Mouse (Mus musculus): ENCODE results near the gene Alkbh3. TPM values are rescaled to one million over a fixed set of nuclear protein-coding genes. Genes with fewer than 3 reads are reported as not detected.

Alkbh3 gene
- total RNA-seq, 1 experiment from 2014 or later, result 48.8 TPM

- no peak for DNase-seq
These were observed 14.4 kb downstream of the Alkbh3 start, which contains the start of gene Gm27027 for GRCm38 (mm10) chr2:93996254-93996653. Gene Gm27027, minus strand, starts transcription at chr2:93996354.

DNA sequence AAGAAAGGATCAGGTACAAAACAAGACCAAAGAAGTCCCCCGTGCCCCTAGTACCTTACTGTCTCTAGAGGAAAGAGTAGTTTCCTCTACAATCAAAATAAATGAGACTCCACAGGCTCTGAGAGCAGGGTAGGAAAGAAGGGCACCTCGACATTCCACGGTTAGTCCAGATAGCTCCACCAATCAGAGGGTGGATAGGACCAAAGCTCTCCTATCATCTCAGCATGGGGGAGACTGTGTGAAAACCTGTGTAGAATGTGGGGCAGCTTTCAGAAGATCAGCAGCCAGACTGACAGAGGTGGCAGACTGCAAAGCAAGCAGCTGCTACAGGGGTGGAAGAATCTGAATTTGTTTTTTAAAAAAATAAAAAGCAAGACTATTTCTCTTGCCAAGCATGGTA is 17.8 kb downstream of the Alkbh3 start:
- DNase-seq, result no peak

- DNase-seq, result peak; percentile 29
These were observed 18.3 kb downstream of the Alkbh3 start for GRCm38 (mm10) chr2:93992259-93992658.

DNA sequence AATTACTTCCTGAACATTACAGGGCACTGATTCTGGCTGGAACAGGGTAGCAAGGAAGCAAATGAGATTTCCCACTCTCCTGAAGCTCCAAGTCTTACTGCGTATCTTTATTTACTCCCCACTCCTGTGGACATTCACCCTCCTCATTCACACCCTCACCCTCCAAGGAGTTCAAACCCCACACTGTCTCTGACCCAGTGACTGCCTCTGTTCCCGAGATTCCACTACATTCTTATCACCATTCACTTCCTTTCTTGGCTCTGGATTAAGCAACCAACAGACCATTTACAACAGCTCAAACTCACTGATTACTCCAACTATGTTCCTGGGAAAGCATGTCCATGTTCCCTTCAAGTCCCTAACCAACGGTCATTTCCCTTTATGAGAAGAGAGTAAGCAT is 19.3 kb downstream of the Alkbh3 start:
- no peak for DNase-seq

GRCm38 (mm10) chr2:93988440-93988839 is 22.2 kb downstream of the Alkbh3 start:
- no peak for DNase-seq

DNA sequence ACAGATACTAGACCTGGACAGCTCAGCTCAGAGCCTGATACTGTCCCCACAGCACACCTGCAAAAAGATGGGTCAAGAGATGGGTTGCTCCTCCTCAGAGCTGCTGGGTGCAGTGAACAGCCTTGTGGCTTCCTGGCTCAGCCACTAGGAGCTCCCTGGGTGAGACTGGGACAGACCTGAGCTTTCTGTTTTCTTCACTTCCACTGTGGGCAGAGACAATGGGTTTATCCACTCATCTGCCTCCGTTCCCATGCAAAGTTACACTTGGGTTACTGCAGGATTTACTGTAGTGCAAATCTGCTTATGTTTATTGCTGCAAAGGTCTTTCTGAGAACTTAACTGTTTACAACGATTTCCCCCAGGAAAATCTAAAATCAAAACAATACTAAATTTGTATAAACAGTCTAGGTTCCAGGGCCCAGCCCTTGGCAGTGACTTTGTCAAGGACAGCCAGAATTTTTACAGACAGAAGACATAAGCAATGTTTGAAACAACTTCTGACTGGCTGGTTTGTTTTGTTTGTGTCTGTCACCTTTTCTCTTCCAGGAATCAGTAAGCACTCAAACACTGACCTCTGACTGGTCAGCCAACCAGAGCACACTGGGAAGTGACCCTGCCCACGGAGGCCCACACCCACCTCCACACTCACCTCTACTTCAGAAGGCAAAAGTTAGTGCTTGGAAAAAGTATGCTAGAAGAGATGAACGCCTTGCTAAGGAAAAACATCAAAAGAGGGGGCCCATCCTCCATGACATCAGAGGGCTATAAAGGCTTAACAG is 28.0 kb downstream of the Alkbh3 start:
- no peak for DNase-seq

DNA sequence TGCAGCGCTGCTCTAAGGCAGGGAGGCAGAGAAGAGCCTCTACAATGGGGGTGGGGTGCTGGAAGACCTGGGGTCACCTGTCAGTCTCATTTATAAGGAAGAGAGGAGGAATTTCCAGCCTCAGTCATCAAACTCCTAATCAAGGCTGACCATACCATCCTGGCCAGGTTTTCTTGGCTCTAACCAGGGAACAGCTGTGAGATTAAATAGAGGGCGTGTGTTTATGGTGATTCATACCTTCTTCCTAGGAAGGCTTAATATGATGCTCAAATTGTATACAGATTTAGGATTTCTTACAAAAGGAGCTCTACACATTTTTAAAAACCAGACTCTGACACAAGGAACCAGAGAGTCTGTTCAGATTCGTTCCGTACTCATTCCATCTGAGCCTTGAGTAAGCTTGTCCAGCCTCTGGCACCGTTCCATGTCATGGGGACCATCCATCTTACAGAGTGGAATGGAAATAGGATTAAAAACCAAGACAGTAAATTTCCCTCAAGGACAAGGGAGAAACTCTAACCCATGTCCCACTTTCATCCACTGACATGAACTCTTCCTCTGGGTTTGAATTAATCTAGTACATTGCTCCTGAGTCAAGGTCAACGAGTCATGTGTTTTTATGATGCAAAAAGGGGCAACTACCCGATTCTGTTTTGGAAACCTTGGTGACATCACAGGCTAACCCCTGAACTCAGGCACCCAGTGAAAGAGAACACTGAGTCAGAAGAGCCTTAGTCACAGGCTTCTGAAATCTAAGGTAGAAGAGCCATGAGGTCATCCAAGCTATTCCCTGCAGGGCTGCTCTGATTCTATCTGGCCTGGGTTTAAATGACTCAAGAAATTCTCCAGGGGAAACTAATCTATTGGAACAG is 31.1 kb downstream of the Alkbh3 start:
- peak; percentile 76 for DNase-seq

- peak; percentile 75 for DNase-seq
These were observed 34.0 kb downstream of the Alkbh3 start for GRCm38 (mm10) chr2:93976436-93977252.

GRCm38 (mm10) chr2:93975526-93976435 is 34.8 kb downstream of the Alkbh3 start:
- no peak for DNase-seq

DNA sequence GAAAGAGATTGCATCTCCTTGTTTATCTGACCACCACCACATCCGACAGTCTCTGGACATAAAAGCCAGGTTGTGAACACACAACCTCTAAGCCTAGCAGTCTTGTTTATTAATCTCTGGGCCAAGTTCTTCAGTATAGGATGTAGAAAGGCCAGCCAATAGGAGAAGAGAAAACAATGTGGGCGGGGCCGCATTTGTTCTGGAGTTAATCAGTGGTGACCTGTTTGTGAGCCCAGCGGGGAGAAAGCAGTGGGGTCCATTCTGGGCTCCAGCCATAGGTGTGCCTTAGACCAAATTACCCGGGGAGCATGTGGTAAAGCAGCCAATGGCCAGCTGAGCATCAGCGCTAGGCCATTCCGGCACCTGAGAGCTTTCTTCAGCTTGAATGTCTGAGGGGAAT is 35.6 kb downstream of the Alkbh3 start:
- no peak for DNase-seq

GRCm38 (mm10) chr2:93971647-93972046 is 39.0 kb downstream of the Alkbh3 start:
- no peak for DNase-seq

DNA sequence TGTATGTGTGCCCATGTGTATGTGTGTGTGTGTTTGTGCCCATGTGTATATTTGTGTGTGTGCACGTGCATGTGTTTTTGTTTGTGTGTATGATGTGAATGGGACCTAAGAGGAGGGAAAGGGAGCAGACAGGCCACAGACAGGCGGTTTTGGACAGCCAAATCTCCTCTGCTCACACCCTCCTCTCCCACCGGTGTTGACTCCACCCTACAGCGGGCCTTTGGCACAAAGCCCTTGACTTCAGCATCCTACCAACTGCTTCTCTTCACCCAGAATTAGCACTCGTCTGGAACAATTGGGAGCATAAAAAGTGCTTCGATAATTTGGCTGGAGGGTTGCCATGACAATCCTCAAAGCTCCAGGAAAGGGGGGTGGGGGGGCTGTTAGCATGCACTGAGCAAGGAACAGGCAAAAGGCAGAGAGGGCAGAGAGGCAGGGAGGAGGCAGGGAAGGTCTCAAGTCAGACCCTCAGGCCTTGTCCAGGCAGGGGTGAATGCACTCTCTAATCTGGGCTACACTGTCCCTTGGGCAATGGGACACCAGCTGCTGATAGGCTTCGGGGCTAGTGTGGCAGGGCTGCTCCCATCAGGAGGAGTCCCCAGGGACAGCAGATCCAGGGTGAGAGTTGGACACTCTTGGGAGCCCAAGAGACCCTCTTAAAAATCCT is 46.0 kb downstream of the Alkbh3 start:
- DNase-seq, result no peak

DNA sequence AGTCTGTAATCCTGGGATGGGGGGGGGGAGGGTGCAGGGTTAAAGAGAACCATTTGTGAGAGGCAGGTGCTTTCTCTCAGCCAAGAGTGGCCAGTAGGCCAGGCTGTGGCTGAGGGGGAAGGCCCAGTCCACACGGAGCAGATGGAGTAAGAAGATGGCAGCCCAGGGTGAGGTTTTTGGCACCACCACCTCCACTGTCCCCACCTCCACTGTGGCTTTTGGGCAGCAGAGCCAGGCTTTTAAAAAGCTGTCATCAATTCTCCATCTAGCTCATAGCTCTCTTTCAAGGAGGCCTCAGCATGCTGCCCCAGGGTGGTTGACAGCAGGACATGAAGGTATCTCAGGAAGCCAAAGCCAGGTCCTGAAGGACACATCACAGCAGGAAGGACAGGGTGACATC is 46.8 kb downstream of the Alkbh3 start:
- no peak for DNase-seq

DNA sequence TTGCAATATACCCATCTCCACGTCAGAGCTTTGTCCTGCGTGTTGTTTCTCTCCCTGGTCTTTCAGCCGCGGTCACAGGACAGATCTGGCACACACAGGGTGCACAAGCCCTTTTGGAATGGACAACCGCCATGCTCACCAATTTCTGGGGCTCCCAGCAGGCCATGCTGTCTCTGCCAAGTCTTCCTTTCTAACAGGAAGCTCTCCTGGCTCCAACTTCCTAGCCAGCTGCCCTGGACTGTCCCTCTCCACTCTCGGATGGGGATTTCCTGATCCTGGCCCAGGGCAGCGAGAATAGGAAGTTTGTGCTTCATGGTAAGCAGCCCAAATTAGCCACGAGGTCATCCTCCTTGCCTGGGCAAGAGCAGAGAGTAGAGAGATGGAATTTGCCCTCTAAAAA is 48.9 kb downstream of the Alkbh3 start:
- DNase-seq, result peak; percentile 35

DNA sequence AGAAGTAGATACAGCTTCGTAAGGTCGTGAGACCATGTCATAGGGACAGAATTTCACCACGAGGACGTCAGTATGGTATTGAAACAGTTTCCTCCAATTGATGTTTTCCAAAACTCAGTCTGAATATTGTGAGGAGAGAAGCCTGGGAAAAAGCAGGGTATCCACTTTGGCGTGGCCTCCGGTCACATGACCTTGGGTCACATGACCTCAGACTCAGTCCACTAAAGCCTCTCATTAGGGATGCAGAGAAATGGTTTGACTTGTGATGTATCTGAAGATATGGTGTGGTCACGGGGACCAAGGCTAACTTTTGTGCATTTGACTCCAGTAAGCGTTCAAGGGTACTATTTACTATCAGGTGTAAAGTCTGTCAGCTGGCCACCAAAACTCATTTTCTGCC is 51.3 kb downstream of the Alkbh3 start:
- no peak for DNase-seq

DNA sequence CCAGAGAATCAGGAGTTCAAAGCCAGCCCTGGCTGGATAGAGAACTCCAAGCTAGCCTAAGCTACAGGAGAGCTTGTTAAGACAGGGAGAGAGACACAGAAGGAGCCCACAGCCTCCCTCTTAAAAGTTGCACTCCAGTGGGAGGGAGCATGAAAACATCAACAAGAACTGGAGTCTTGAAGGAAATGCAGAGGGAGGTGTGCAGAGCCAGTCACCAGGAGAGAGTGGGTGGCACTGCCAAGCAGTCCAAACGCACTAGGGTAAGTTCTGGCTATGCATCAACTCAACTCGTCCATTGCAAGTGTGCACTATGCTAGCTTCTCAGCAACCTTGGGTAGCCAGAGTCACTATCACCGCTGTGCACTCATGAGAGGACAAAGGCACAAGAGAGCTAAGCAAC is 52.4 kb downstream of the Alkbh3 start:
- no peak for DNase-seq

DNA sequence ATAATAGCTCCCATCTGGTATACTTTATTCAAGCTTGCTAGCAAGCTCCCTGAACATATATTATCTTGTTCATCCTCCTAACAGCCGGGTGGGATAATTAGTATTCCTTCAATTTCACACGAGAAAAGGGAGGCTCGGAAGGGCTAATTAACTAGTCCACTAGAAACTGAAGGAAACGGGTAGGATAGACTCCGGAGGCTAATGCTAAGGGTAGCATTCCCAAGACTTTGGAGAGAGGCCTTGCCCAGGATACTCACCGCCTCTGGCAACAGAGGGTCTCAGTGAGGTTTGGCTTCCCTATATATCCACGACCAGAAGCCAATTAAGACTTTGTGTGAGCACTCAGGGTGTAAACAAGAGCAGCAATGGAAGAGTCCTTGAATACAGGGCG is 52.8 kb downstream of the Alkbh3 start:
- no peak for DNase-seq

DNA sequence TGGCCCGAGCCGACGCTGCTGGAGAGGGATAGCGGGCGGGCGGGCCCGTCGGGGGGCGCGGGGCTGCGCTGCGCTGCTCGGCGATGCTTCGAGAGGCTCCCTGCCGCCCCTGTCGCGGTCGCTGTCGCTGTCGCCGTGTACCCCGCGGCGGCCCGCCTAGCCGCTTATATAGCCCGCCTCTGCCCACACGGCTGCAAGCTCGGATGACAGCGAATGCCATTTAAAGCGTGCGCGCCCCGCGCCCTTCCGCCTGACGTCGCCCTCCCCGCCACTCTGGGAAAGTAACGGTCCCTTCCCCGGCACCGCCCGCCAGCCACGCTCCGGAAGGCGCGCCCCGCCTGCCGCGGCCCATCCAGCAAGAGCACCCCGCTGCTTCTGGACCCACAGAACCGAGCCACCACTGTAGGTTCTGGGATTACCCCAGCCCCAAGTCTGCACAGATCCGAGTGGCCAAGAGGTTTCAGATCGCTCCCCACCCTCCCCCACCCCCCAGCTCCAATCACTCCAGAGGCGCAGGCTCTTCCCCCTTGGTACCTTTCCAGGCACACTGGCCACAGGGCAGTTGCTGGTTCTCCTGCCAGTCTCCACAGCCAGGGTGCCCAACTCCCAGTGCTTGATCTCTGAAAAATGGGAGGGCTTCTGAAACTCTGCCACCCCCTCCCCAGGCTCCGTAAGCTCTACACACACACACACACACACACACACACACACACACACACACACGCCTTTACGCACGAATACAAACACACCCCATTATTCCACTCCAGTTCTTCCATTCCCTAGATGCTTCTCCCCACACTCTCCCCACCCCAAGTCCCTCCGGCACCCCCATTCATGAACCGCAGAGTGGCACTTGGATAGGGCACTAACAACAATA is 53.5 kb downstream of the Alkbh3 start, which contains the start of gene Gm13889:
Gene Gm13889 (minus strand): TSS at position 294 of the 877 bp plus-strand sequence.
- DNase-seq, result peak; percentile 90

GRCm38 (mm10) chr2:93956331-93956801 is 54.2 kb downstream of the Alkbh3 start:
- DNase-seq, result peak; percentile 72

- DNase-seq, result no peak
These were observed 54.7 kb downstream of the Alkbh3 start for GRCm38 (mm10) chr2:93955886-93956285.

Data from adrenal gland, postnatal 14 days (tissue).